21 mouse cellular contexts compared by ENCODE assay signal in the genomic region with DNA sequence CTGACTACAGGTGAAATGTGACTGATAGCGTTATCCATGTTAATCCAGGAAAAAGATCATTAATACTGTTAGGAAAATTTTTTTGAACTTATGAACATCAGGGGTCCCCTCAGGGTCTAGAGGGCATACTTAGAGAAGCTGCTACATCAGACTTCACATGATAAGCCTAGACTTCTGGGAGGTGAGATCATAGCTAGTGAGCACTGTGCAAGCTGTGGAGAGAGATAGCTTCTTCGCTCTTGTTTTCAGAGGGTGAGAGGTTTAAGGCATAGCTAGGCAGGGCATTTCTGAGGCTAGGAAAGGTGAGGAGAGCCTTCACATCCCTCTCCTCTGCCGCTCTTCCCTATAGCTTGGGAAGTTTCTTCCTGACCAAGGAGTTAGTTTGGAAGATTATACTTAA. TPM values are rescaled to one million over a fixed set of nuclear protein-coding genes. Genes with fewer than 3 reads are reported as not detected.
"Had no signal": no experiment of that assay in that cellular context is flagged by ENCODE, and none has a peak within 500 bp of the region (broad histone marks: within the 10 kb centered on the region; RNA-seq: fewer than 3 reads in every experiment).

No protein-coding gene starts in this region.

- H3K27me3 ChIP-seq: limb, embryonic 12.5 days; limb, embryonic 15.5 days had no signal

- H3K27ac ChIP-seq: kidney, postnatal 0 days; layer of hippocampus, adult 2 months; limb, embryonic 12.5 days; limb, embryonic 15.5 days; stomach, postnatal 0 days had no signal

- ATAC-seq: inflammation-experienced regulatory T-cells, adult 6 months; intestine, embryonic 16.5 days had no signal

- H3K4me3 ChIP-seq: layer of hippocampus, adult 2 months; limb, embryonic 12.5 days; limb, embryonic 15.5 days had no signal

- DNase-seq: kidney, adult 18-20 months; kidney, postnatal 25 days; layer of hippocampus, adult 9-11 months; lung, embryonic 14.5 days; lung, postnatal 10 days; lung, postnatal 36 days; midbrain, embryonic 14.5 days; right cerebral cortex, adult 18-20 months; right cerebral cortex, postnatal 14 days; right cerebral cortex, postnatal 4 days; thymus, adult 2 months; thymus, postnatal 14 days; thymus, postnatal 4 days had no signal

- H3K9me3 ChIP-seq: limb, embryonic 12.5 days; limb, embryonic 15.5 days had no signal

- H3K36me3 ChIP-seq: limb, embryonic 12.5 days; limb, embryonic 15.5 days had no signal

- H3K9ac ChIP-seq: limb, embryonic 12.5 days; limb, embryonic 15.5 days; lung, embryonic 14.5 days had no signal

- H3K4me2 ChIP-seq: limb, embryonic 12.5 days; limb, embryonic 15.5 days; lung, embryonic 14.5 days had no signal

RNA-seq across cellular contexts. Expression of a gene that starts 3.9 kb away (rescaled TPM):
- polyA plus RNA-seq: inflammation-experienced regulatory T-cells, adult 6 months; kidney, embryonic 14.5 days had no signal
